Mouse (Mus musculus): Measurements from ENCODE around the gene Atg5.

- TF ChIP-seq POLR2A (IDR thresholded peaks at IDR 0.05; ENCODE audit: low read depth, low read length) (no peak), CTCF (IDR thresholded peaks at IDR 0.05; ENCODE audit: borderline replicate concordance, insufficient read depth, low read length) (no peak)
These were observed 132.0 kb downstream of the Atg5 start for GRCm38 (mm10) chr10:44400119-44400518.

All from embryonic fibroblast, embryonic 13.5 days (primary cell).